Mouse (Mus musculus): ENCODE measurements around the gene Hspg2.
"Not testable (repeated sequence)": the region's sequence is repeated elsewhere in the genome, so short reads cannot be mapped to it uniquely, and the experiment has no call there.

Hspg2 gene

GRCm38 (mm10) chr4:137579789-137580188, 111.2 kb downstream of the Hspg2 start:
- DNase-seq = no peak

GRCm38 (mm10) chr4:137580299-137580698, 111.7 kb downstream of the Hspg2 start:
- no peak for DNase-seq

GRCm38 (mm10) chr4:137581815-137582214, 113.2 kb downstream of the Hspg2 start:
- no peak for DNase-seq

- not testable (repeated sequence) for DNase-seq
Measured at GRCm38 (mm10) chr4:137589095-137589494, 120.5 kb downstream of the Hspg2 start.

- DNase-seq = no peak
Measured at GRCm38 (mm10) chr4:137589586-137589985, 121.0 kb downstream of the Hspg2 start.

- DNase-seq = no peak
Measured at GRCm38 (mm10) chr4:137590961-137591360, 122.4 kb downstream of the Hspg2 start.

- DNase-seq = peak; percentile 98 to 99
Measured at GRCm38 (mm10) chr4:137593601-137594495, 125.3 kb downstream of the Hspg2 start, which contains the start of gene Usp48. Gene Usp48, plus strand, starts transcription at chr4:137593755.

GRCm38 (mm10) chr4:137594496-137595270, 126.1 kb downstream of the Hspg2 start:
- DNase-seq = peak in 1 of 2 experiments; percentile 46

- DNase-seq = no peak
Measured at GRCm38 (mm10) chr4:137597098-137597630, 128.6 kb downstream of the Hspg2 start.

GRCm38 (mm10) chr4:137598577-137598976, 130.0 kb downstream of the Hspg2 start:
- no peak for DNase-seq

- DNase-seq = no peak
Measured at GRCm38 (mm10) chr4:137603449-137604171, 135.0 kb downstream of the Hspg2 start.

GRCm38 (mm10) chr4:137607023-137607422, 138.5 kb downstream of the Hspg2 start:
- no peak for DNase-seq

- DNase-seq = no peak
Measured at GRCm38 (mm10) chr4:137609281-137609680, 140.7 kb downstream of the Hspg2 start.

- peak; percentile 30 to 40 for DNase-seq
Measured at GRCm38 (mm10) chr4:137609702-137610101, 141.1 kb downstream of the Hspg2 start.

- DNase-seq = no peak
Measured at GRCm38 (mm10) chr4:137610256-137610655, 141.7 kb downstream of the Hspg2 start.

Measured in lung, adult 18-20 months (tissue).